Mouse (Mus musculus) embryonic facial prominence, embryonic 14.5 days (tissue): ENCODE data around the gene Tnfrsf25. TPM values are rescaled to one million over a fixed set of nuclear protein-coding genes. Genes with fewer than 3 reads are reported as not detected.

ENCODE experiments used
- ATAC-seq: fragments of 200-750 bp; cut with Nextera tagmentation; 2 replicates; pipeline ENCODE4 v1.8.0; 2017; ENCODE audit warnings: low read depth, moderate number of reproducible peaks, moderate TSS enrichment
- DNase-seq: peaks from one replicate; pipeline ENCODE4 v3.0.0-alpha.2; 2015; ENCODE audit warnings: low spot score
- H3K27ac ChIP-seq: fragments of 300-500 bp; sonication (generic); replicated peaks from 2 replicates; pipeline ENCODE4 v1.5.1; 2014; ENCODE audit warnings: low read depth, mild to moderate bottlenecking, low read length, moderate library complexity
- H3K27me3 ChIP-seq: fragments of 300-500 bp; sonication (generic); replicated peaks from 2 replicates; pipeline ENCODE4 v1.6.1; 2014; ENCODE audit warnings: low read length; ENCODE audit not compliant: control insufficient read depth, insufficient read depth
- H3K36me3 ChIP-seq: fragments of 300-500 bp; sonication (generic); 2 replicates; pipeline ENCODE4 v1.6.1; 2014; ENCODE audit warnings: low read length, mixed read lengths; ENCODE audit not compliant: control insufficient read depth, insufficient read depth
- H3K4me1 ChIP-seq: fragments of 300-500 bp; sonication (generic); 2 replicates; pipeline ENCODE4 v1.6.1; 2014; ENCODE audit warnings: antibody characterized with exemption, low read length; ENCODE audit not compliant: control insufficient read depth, insufficient read depth
- H3K4me2 ChIP-seq: fragments of 300-500 bp; sonication (generic); 2 replicates; pipeline ENCODE4 v1.6.1; 2014; ENCODE audit warnings: low read depth, mild to moderate bottlenecking, low read length, moderate library complexity, mixed read lengths
- H3K4me3 ChIP-seq: fragments of 300-500 bp; sonication (generic); 2 replicates; pipeline ENCODE4 v1.5.1; 2014; ENCODE audit warnings: low read depth, mild to moderate bottlenecking, low read length
- H3K9ac ChIP-seq: fragments of 300-500 bp; sonication (generic); 2 replicates; pipeline ENCODE4 v1.6.1; 2014; ENCODE audit warnings: low read depth, mild to moderate bottlenecking, low read length, moderate library complexity, mixed read lengths
- H3K9me3 ChIP-seq: fragments of 300-500 bp; sonication (generic); 2 replicates; pipeline ENCODE4 v1.6.1; 2016; ENCODE audit warnings: low read length; ENCODE audit not compliant: control insufficient read depth
- WGBS: fragments of 180-500 bp; shearing (Covaris S2); extraction: QIAGEN DNeasy Blood & Tissue Kit; methylation state at CpG from one replicate; pipeline ENCODE4 v1.1.7; 2014; 5-methylcytosine and 5-hydroxymethylcytosine counted together
- polyA plus RNA-seq: library from polyadenylated mRNA; unstranded; fragments of >200 nt; fragmentation: Nextera tagmentation; extraction: Ambion mirVana; gene quantifications from 2 replicates; pipeline ENCODE4 v1.2.1, GENCODE M21; 2014

The Tnfrsf25 gene
- polyA plus RNA-seq, 1 experiment from 2014 or later, result 0.65 TPM

- ATAC-seq (no peak), DNase-seq (no peak)
- Histone ChIP-seq H3K27ac (no peak overlapping the region), H3K36me3 (peaks cover 80% of the 10 kb centered on the region), H3K4me2 (peak overlapping the region; percentile 64), H3K9ac (no peak overlapping the region), H3K4me1 (0 out of 2 replicates have a peak, but pooled peaks cover 14% of the 10 kb centered on the region), H3K4me3 (no peak overlapping the region), H3K9me3 (no peaks in the 10 kb centered on the region), H3K27me3 (no peaks in the 10 kb centered on the region; the same call in 1 of the 2 replicates)
- 90% methylated on average over 5 of the region's 5 CpGs for WGBS
Measured at GRCm38 (mm10) chr4:152108673-152109072, 7.1 kb upstream of the Tnfrsf25 start.

- Histone ChIP-seq H3K9me3 (no peaks in the 10 kb centered on the region), H3K36me3 (peaks cover 80% of the 10 kb centered on the region), H3K27ac (no peak overlapping the region), H3K27me3 (peaks cover 4% of the 10 kb centered on the region), H3K9ac (no peak overlapping the region), H3K4me2 (no peak overlapping the region), H3K4me3 (no peak overlapping the region), H3K4me1 (0 out of 2 replicates have a peak, but pooled peaks cover 14% of the 10 kb centered on the region)
- no peak for ATAC-seq
- WGBS, result 84% methylated on average over 3 of the region's 3 CpGs
- DNase-seq, result no peak
Measured at GRCm38 (mm10) chr4:152109509-152109908, 6.2 kb upstream of the Tnfrsf25 start.

- Histone ChIP-seq H3K27ac (no peak overlapping the region), H3K36me3 (peaks cover 82% of the 10 kb centered on the region), H3K9me3 (no peaks in the 10 kb centered on the region), H3K4me2 (no peak overlapping the region), H3K4me3 (no peak overlapping the region), H3K27me3 (peaks cover 15% of the 10 kb centered on the region), H3K4me1 (peaks cover 18% of the 10 kb centered on the region), H3K9ac (no peak overlapping the region)
- 84% methylated on average over 4 of the region's 4 CpGs for WGBS
- DNase-seq (no peak), ATAC-seq (no peak)
Measured at GRCm38 (mm10) chr4:152110689-152111088, 5.0 kb upstream of the Tnfrsf25 start.

GRCm38 (mm10) chr4:152112329-152112728 is 3.4 kb upstream of the Tnfrsf25 start:
- no peak for DNase-seq
- Histone ChIP-seq H3K36me3 (peaks cover 68% of the 10 kb centered on the region), H3K9ac (no peak overlapping the region), H3K9me3 (no peaks in the 10 kb centered on the region), H3K4me1 (peaks cover 21% of the 10 kb centered on the region), H3K4me2 (no peak overlapping the region), H3K4me3 (no peak overlapping the region), H3K27me3 (peaks cover 28% of the 10 kb centered on the region), H3K27ac (no peak overlapping the region)
- WGBS, result 81% methylated on average over 9 of the region's 9 CpGs
- ATAC-seq, result no peak

GRCm38 (mm10) chr4:152114080-152114479 is 1.7 kb upstream of the Tnfrsf25 start:
- Histone ChIP-seq H3K4me1 (peaks cover 12% of the 10 kb centered on the region), H3K4me3 (no peak overlapping the region), H3K9ac (no peak overlapping the region), H3K27ac (no peak overlapping the region), H3K9me3 (no peaks in the 10 kb centered on the region), H3K27me3 (peaks cover 43% of the 10 kb centered on the region), H3K36me3 (peaks cover 55% of the 10 kb centered on the region), H3K4me2 (no peak overlapping the region)
- no peak for ATAC-seq
- 68% methylated on average over 16 of the region's 16 CpGs for WGBS
- DNase-seq, result no peak

GRCm38 (mm10) chr4:152117538-152117937 is 1.8 kb downstream of the Tnfrsf25 start:
- no peak for ATAC-seq
- no peaks in the 10 kb centered on the region for H3K9me3 ChIP-seq
- no peak overlapping the region for H3K4me2 ChIP-seq
- H3K36me3 ChIP-seq, result peaks cover 25% of the 10 kb centered on the region
- WGBS, result 72% methylated on average over 9 of the region's 9 CpGs
- H3K27ac ChIP-seq, result no peak overlapping the region
- H3K9ac ChIP-seq, result no peak overlapping the region
- no peak for DNase-seq
- H3K27me3 ChIP-seq, result peaks cover 78% of the 10 kb centered on the region
- H3K4me3 ChIP-seq, result no peak overlapping the region
- peaks cover 27% of the 10 kb centered on the region for H3K4me1 ChIP-seq

GRCm38 (mm10) chr4:152119396-152120292 is 3.9 kb downstream of the Tnfrsf25 start:
- H3K27ac ChIP-seq, result no peak overlapping the region
- no peak overlapping the region for H3K9ac ChIP-seq
- WGBS, result 6% methylated on average over 39 of the region's 39 CpGs
- no peaks in the 10 kb centered on the region for H3K9me3 ChIP-seq
- peak overlapping the region; percentile 40; the same call in 1 of the 2 replicates for H3K4me2 ChIP-seq
- peak overlapping the region; percentile 15 for H3K4me3 ChIP-seq
- peaks cover 4% of the 10 kb centered on the region; the same call in 1 of the 2 replicates for H3K36me3 ChIP-seq
- peaks cover 94% of the 10 kb centered on the region for H3K27me3 ChIP-seq
- ATAC-seq (peak; percentile 8; the same call in 1 of the 2 replicates), DNase-seq (no peak)
- H3K4me1 ChIP-seq, result peaks cover 27% of the 10 kb centered on the region

- ATAC-seq, result no peak
- H3K9ac ChIP-seq, result peak overlapping the region; percentile 35; the same call in 1 of the 2 replicates
- no peak overlapping the region for H3K27ac ChIP-seq
- H3K4me3 ChIP-seq, result peak overlapping the region; percentile 15
- H3K4me2 ChIP-seq, result peak overlapping the region; percentile 40
- WGBS, result 2% methylated on average over 31 of the region's 31 CpGs
- H3K9me3 ChIP-seq, result no peaks in the 10 kb centered on the region
- H3K27me3 ChIP-seq, result peaks cover 95% of the 10 kb centered on the region
- no peak for DNase-seq
- peaks cover 25% of the 10 kb centered on the region for H3K4me1 ChIP-seq
- H3K36me3 ChIP-seq, result no peaks in the 10 kb centered on the region
Measured at GRCm38 (mm10) chr4:152120311-152121182, 4.8 kb downstream of the Tnfrsf25 start.
